Mouse (Mus musculus): ENCODE data around the gene Olfr1454. TPM values are rescaled to one million over a fixed set of nuclear protein-coding genes. Genes with fewer than 3 reads are reported as not detected.

The Olfr1454 gene
- total RNA-seq (2021) = not detected
- long read RNA-seq, experiment 1 = 0 reads
- long read RNA-seq, experiment 2 = 0 reads

GRCm38 (mm10) chr19:13060310-13060709 lies at the start of gene Olfr1454:
Gene Olfr1454 (plus strand): TSS chr19:13060610.
- DNase-seq (ENCODE audit: low spot score) = no peak

GRCm38 (mm10) chr19:13028227-13028626 lies 32.2 kb upstream of the Olfr1454 start, which contains the start of gene Olfr1453:
Gene Olfr1453 (minus strand): TSS chr19:13028327.
- no peak for DNase-seq (ENCODE audit: low spot score)

- DNase-seq (ENCODE audit: low spot score) = no peak
Observed at GRCm38 (mm10) chr19:13093908-13094307, 33.5 kb downstream of the Olfr1454 start.

GRCm38 (mm10) chr19:13097791-13098190 lies 37.4 kb downstream of the Olfr1454 start, which contains the start of gene Olfr1457:
Gene Olfr1457 (minus strand): TSS chr19:13097891.
- DNase-seq (ENCODE audit: low spot score) = no peak

- DNase-seq (ENCODE audit: low spot score) = no peak
Observed at GRCm38 (mm10) chr19:13106675-13107074, 46.3 kb downstream of the Olfr1454 start, which contains the start of gene Olfr1458. Gene Olfr1458 (minus strand): TSS chr19:13106775.

Other genes with a start within 250 kb of the Olfr1454 start
- gene Gm5244, start 213.9 kb upstream of the Olfr1454 start, total RNA-seq (2021) = not detected
- gene Olfr1444, start 203.3 kb upstream of the Olfr1454 start, total RNA-seq (2021) = not detected
- not detected for gene Olfr1445, start 176.8 kb upstream of the Olfr1454 start, total RNA-seq (2021)
- gene Olfr1446, start 167.1 kb upstream of the Olfr1454 start, total RNA-seq (2021) = not detected
- gene Olfr1447, start 156.9 kb upstream of the Olfr1454 start, total RNA-seq (2021) = not detected
- not detected for gene Olfr1448, start 136.2 kb upstream of the Olfr1454 start, total RNA-seq (2021)
- gene Olfr1449, start 129.8 kb upstream of the Olfr1454 start, total RNA-seq (2021) = not detected
- gene Olfr1450, start 110.4 kb upstream of the Olfr1454 start, total RNA-seq (2021) = not detected
- not detected for gene Olfr1451, start 65.6 kb upstream of the Olfr1454 start, total RNA-seq (2021)
- gene Olfr1453, start 32.3 kb upstream of the Olfr1454 start, total RNA-seq (2021) = not detected
- not detected for gene Olfr1457, start 37.3 kb downstream of the Olfr1454 start, total RNA-seq (2021)
- not detected for gene Olfr1458, start 46.2 kb downstream of the Olfr1454 start, total RNA-seq (2021)
- under 1 TPM in 1 of 2 experiments, not detected in 1; 0.02 TPM for gene Olfr1459, start 88.9 kb downstream of the Olfr1454 start, total RNA-seq (2021)
- not detected for gene Olfr1461, start 102.4 kb downstream of the Olfr1454 start, total RNA-seq (2021)
- gene Olfr1462, start 125.1 kb downstream of the Olfr1454 start, total RNA-seq (2021) = not detected
- not detected for gene Olfr1463, start 170.7 kb downstream of the Olfr1454 start, total RNA-seq (2021)

All from gastrocnemius, adult 18-20 months (tissue).